Mouse (Mus musculus): Measurements from ENCODE around the gene Pdia5.

DNA sequence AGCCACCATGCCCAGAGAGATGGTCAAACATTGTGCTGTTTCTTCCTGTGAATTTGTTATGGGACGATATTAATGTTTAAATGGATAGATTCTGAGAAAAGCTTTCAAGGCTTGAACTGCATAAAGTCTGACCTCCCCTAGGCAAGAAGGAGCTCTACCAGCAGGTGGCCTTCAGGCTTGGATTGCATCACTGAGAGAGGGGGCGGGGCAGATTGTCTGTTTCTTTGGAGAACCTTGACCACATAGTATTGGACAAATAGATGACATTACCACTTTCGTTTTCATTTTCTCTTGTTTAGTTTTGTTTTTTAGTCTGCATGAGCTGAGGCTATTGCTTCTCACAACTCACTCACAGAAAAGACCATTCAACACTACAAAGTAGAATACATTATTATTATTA is 111.3 kb downstream of the Pdia5 start:
- TF ChIP-seq TAL1 (IDR thresholded peaks at IDR 0.05; ENCODE audit: low read length) (no peak), POLR2A (IDR thresholded peaks at IDR 0.05; ENCODE audit: control insufficient read depth in 1 of 2, insufficient read depth in 1 of 2, low read depth in 1 of 2, low read length in 2 of 2, poor library complexity in 1 of 2) (no peak), SIN3A (IDR thresholded peaks at IDR 0.05; ENCODE audit: low read length) (no peak), MYC (IDR thresholded peaks at IDR 0.05; ENCODE audit: low read depth, low read length) (no peak), TBP (IDR thresholded peaks at IDR 0.05; ENCODE audit: low read depth, low read length) (no peak), CTCF (IDR thresholded peaks at IDR 0.05 in 2 of 3, conservative IDR thresholded peaks at IDR 0.05 in 1 of 3; ENCODE audit: control insufficient read depth in 1 of 3, insufficient read depth in 1 of 3, low read depth in 2 of 3, low read length in 3 of 3, poor library complexity in 1 of 3, severe bottlenecking in 1 of 3) (no peak), RCOR1 (IDR thresholded peaks at IDR 0.05; ENCODE audit: low read depth, low read length) (no peak), EP300 (IDR thresholded peaks at IDR 0.05; ENCODE audit: low read depth in 1 of 2, low read length in 2 of 2) (no peak), NRF1 (IDR thresholded peaks at IDR 0.05; ENCODE audit: insufficient read depth, low read depth, low read length, poor library complexity, severe bottlenecking) (no peak)

Measured in MEL (cell line).